Mouse (Mus musculus) small intestine, adult 2 months (tissue): ENCODE results near the gene Btg1.

ENCODE experiments used
- CTCF ChIP-seq: fragments of 200-500 bp; IDR thresholded peaks from 2 replicates; pipeline ENCODE4 v1.5.1; 2012; ENCODE audit warnings: low read depth, mild to moderate bottlenecking, control low read depth, inconsistent platforms, low read length, moderate library complexity, mixed read lengths; ENCODE audit not compliant: insufficient replicate concordance, insufficient read length; ENCODE audit errors: extremely low read depth
- POLR2A ChIP-seq: fragments of 200-500 bp; IDR thresholded peaks from 2 replicates; pipeline ENCODE4 v1.6.1; 2012; ENCODE audit warnings: low read depth, mild to moderate bottlenecking, control low read depth, inconsistent platforms, low read length, moderate library complexity

- TF ChIP-seq CTCF (no peak), POLR2A (no peak)
Observed at GRCm38 (mm10) chr10:96595435-96596132, 21.2 kb upstream of the Btg1 start.
